Comparison of ENCODE assay signal across 9 mouse cellular contexts in the genomic region with DNA sequence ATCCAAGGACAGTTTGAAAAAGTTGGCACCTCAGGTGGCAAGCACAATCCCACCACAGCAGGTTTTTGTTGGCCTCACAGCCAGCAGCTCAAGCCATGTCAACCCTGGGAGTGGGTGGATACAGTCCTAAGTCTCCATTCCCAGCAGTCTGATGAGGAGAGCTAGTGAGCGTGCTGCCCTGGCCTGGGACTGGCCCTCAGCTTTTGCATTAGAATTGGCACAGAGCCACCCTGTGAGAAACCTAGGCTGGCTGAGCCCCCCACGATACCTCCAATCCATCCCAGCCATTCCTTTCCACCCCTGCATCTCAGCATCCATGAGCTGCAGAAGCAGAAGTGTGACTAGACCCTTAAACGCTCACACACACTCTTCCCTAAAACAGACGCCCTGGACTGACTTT.
A peak's percentile ranks its signal among the peaks of the same experiment; 100 is the strongest.
DNase-seq lines count a peak whose midpoint lies in the region; ATAC-seq lines count a peak whose summit lies in the region.
"Had no signal": no experiment of that assay in that cellular context is flagged by ENCODE, and none has a peak within 500 bp of the region (broad histone marks: within the 10 kb centered on the region; RNA-seq: fewer than 3 reads in every experiment).

No protein-coding gene starts in this region.

- peaks cover 21% of the 10 kb centered on the region; the same call in 1 of the 2 replicates for H3K36me3 ChIP-seq in heart, embryonic 10.5 days
- peaks cover 36% of the 10 kb centered on the region for H3K36me3 ChIP-seq in embryonic facial prominence, embryonic 10.5 days (replicated peaks)
- no peaks in the 10 kb centered on the region for H3K36me3 ChIP-seq in hindbrain, embryonic 13.5 days
- H3K36me3 ChIP-seq in midbrain, embryonic 10.5 days = peaks cover 28% of the 10 kb centered on the region

- H3K27me3 ChIP-seq in heart, embryonic 10.5 days (ENCODE audit: insufficient read depth, poor library complexity, severe bottlenecking) = no peaks in the 10 kb centered on the region
- H3K27me3 ChIP-seq in embryonic facial prominence, embryonic 10.5 days (replicated peaks; ENCODE audit: low read depth, poor library complexity, severe bottlenecking) = no peaks in the 10 kb centered on the region
- no peaks in the 10 kb centered on the region for H3K27me3 ChIP-seq in hindbrain, embryonic 13.5 days
- H3K27me3 ChIP-seq in midbrain, embryonic 10.5 days (ENCODE audit: low read depth, poor library complexity, severe bottlenecking) = no peaks in the 10 kb centered on the region

- H3K27ac ChIP-seq in heart, embryonic 10.5 days = peak overlapping the region; percentile 84
- peak overlapping the region; percentile 78 for H3K27ac ChIP-seq in embryonic facial prominence, embryonic 10.5 days (replicated peaks)
- H3K27ac ChIP-seq in hindbrain, embryonic 13.5 days = peak overlapping the region; percentile 71
- H3K27ac ChIP-seq in midbrain, embryonic 10.5 days (replicated peaks) = peak overlapping the region; percentile 77

- no peaks in the 10 kb centered on the region for H3K9me3 ChIP-seq in heart, embryonic 10.5 days
- H3K9me3 ChIP-seq in embryonic facial prominence, embryonic 10.5 days = no peaks in the 10 kb centered on the region
- H3K9me3 ChIP-seq in hindbrain, embryonic 13.5 days = no peaks in the 10 kb centered on the region
- H3K9me3 ChIP-seq in midbrain, embryonic 10.5 days (replicated peaks) = no peaks in the 10 kb centered on the region

- H3K4me2 ChIP-seq in hindbrain, embryonic 13.5 days = no peak overlapping the region

- intact Hi-C loops in heart, postnatal 10 days (cut with DNase I) = loop anchor here (1.0 to 2.0 kb wide), 2 partner anchors 11 to 17 kb away; no protein-coding TSS in a partner anchor

- peak overlapping the region; percentile 43; the same call in 1 of the 2 replicates for H3K9ac ChIP-seq in hindbrain, embryonic 13.5 days

- WGBS in heart, embryonic 10.5 days = 14% methylated on average over 4 of the region's 4 CpGs
- WGBS in embryonic facial prominence, embryonic 10.5 days = 31% methylated on average over 4 of the region's 4 CpGs
- 33% methylated on average over 4 of the region's 4 CpGs for WGBS in hindbrain, embryonic 13.5 days
- WGBS in midbrain, embryonic 10.5 days = 19% methylated on average over 4 of the region's 4 CpGs

- DNase-seq in heart, embryonic 10.5 days (ENCODE audit: low spot score) = no peak
- DNase-seq in heart, postnatal 10 days = no peak
- no peak for DNase-seq in embryonic facial prominence, embryonic 10.5 days (ENCODE audit: low spot score)
- DNase-seq in midbrain, embryonic 10.5 days (ENCODE audit: low spot score) = no peak
- DNase-seq in urinary bladder, adult 18-20 months (ENCODE audit: low spot score in 2 of 2) = no peak
- no peak for DNase-seq in c-Kit-positive CD71-positive TER-119-positive erythroid progenitor cells, embryonic 14.5 days (ENCODE audit: low spot score)
- DNase-seq: thymus, postnatal 4 days had no signal

- ATAC-seq in hindbrain, embryonic 13.5 days (ENCODE audit: low FRiP score) = 0 out of 2 replicates have a peak, but pooled peaks have one; percentile 34
- ATAC-seq in monocyte, adult 5-6 weeks (replicated peaks; ENCODE audit: insufficient number of reproducible peaks, low FRiP score, low TSS enrichment, poor library complexity, severe bottlenecking) = no peak

- H3K4me1 ChIP-seq in heart, embryonic 10.5 days = peaks cover 88% of the 10 kb centered on the region
- peaks cover 77% of the 10 kb centered on the region for H3K4me1 ChIP-seq in embryonic facial prominence, embryonic 10.5 days
- H3K4me1 ChIP-seq in hindbrain, embryonic 13.5 days (replicated peaks) = peaks cover 74% of the 10 kb centered on the region
- peaks cover 83% of the 10 kb centered on the region for H3K4me1 ChIP-seq in midbrain, embryonic 10.5 days

- peak overlapping the region; percentile 38 for H3K4me3 ChIP-seq in heart, embryonic 10.5 days
- peak overlapping the region; percentile 45 for H3K4me3 ChIP-seq in embryonic facial prominence, embryonic 10.5 days
- H3K4me3 ChIP-seq in hindbrain, embryonic 13.5 days = no peak overlapping the region
- H3K4me3 ChIP-seq in midbrain, embryonic 10.5 days = peak overlapping the region; percentile 34; the same call in 1 of the 2 replicates
